Mouse (Mus musculus) cerebellum, adult 2 months (tissue): ENCODE data around the gene Nwd2.

Experiments
- CTCF ChIP-seq: fragments of 200-500 bp; IDR thresholded peaks from 2 replicates; pipeline ENCODE4 v1.5.1; 2011; ENCODE audit warnings: low read depth, mild to moderate bottlenecking, control low read depth, low read length, moderate library complexity, borderline replicate concordance; ENCODE audit not compliant: insufficient read depth
- POLR2A ChIP-seq: fragments of 200-500 bp; IDR thresholded peaks from 2 replicates; pipeline ENCODE4 v1.6.1; 2011; ENCODE audit warnings: low read length, control low read depth, borderline replicate concordance; ENCODE audit not compliant: insufficient read depth

DNA sequence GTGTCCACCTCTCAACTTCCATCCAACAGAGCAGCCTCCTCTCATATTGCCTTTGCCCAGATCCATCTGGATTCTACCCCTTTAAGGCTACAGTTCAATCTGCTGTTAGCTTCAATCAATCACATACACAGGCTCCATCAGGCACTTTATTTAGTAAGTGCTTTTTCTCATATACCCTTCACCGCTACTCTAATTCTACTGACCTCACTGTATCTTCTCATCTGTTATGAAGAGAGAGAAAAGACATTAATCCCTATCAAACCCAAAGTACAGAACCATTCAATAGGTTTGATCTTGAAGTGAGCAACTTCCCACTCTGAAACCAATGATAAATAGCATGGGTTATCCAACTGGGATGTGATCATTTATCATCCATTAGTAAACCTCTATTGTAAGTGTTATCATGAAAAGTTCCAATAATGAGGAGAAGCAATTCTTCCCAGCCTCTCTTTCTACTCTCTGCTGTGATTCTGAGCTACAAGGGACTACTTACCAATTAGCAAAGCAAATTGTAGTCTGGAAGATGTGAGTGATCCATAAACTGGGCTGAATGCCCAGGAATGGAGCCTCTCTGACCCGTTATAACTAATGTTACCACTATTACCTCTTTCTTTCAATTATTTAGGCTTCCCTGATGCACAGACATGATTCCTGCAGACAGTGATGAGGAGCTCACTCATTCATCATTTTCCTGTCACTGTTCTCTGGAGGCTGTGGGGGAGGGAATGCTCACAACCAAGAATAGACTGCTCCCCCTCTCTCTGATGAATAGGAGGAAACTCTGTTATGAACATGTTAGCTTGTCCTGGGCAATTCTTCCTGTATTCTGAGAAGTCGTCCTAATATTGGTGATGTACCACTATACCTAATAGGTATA lies 31.9 kb upstream of the Nwd2 start:
- TF ChIP-seq CTCF (no peak), POLR2A (no peak)
